Mouse (Mus musculus) CD4-positive, CD25-positive, alpha-beta regulatory T cell, adult 4 months (primary cell): ENCODE results near the gene Echdc2. TPM values are rescaled to one million over a fixed set of nuclear protein-coding genes. Genes with fewer than 3 reads are reported as not detected.
"Not testable (repeated sequence)": the region's sequence is repeated elsewhere in the genome, so short reads cannot be mapped to it uniquely, and the experiment has no call there.

Source experiments
- ATAC-seq: one replicate; pipeline ENCODE4 v1.8.0; 2017
- polyA plus RNA-seq, 2 experiments: library from polyadenylated mRNA; unstranded; fragments of 100-300 nt; shearing (Covaris generic); gene quantifications; one replicate each; pipeline ENCODE4 v1.2.1; 2017

Echdc2 gene
- polyA plus RNA-seq = 1 to 10 TPM; 1.5 to 2.6 TPM

DNA sequence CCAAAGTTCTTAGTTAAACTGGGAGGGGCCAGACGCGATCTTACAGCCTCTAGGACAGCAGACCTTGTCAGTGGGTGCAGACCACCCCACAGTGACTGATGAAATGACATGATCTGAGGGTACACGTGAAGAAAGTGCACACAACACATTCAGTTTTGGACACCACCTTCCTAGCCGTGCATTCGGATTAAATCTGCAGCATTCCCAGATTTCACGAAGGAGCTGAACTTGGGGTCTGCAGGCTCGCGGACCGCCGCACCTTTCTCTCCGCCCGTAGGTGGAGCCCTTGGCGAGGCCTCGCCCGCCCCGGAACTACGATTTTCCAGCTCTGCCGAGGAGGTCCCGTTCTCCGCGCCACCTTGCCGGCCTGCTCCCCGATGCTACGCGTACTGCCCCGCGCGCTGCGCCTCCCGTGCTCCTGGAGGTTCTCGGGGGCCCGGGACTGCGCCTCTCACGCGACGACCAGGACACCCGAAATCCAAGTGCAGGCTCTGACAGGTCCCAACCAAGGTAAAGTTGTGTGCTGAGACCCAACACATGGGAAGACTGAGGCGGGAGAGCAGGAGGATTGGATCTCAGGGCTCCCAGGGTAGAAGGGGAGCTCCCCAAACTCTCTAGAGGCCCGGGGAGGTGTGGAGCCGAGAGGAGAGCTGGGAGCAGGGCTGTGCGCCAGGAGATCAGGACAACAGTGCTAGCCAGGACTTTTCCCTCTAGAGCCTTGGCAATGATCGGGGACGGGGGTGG, at the start of gene Echdc2:
Echdc2 (plus strand) TSS at position 286 of the 744 bp plus-strand sequence.
- no peak for ATAC-seq

DNA sequence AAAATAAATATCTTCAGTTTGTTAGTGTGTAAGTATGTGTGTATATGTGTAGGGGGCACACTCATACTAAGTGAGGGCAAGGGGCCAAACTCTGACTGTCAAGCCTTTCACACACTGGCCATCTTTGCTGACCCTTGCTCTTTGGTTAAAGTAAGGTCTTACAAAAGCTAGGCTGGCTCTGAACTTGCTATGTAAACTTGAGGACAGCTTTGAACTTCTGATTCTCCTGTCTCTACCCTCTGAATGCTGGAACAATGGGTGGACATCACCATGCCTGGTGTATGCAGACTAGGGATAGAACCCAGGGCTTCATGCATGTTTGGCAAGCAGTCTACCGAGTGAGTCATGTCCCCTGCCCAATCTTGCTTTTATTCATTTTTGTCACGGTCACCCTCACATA, 48.8 kb upstream of the Echdc2 start:
- no peak for ATAC-seq

DNA sequence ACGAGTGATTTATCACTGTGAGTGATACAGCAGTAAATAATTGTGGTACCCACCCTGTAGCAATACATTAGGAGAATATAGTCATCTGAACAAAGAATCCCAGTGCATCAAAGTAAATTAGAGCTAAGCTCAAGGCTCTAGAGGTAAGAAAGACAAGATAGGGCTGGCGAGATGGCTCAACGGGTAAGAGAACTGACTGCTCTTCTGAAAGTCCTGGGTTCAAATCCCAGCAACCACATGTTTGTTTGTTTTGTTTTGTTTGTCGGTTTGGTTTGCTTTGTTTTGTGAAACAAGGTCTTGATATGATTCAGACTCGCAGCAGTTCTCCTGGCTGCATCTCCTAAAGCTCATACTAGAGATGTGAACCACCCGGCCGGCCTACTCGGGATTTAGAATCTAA, 47.7 kb upstream of the Echdc2 start:
- ATAC-seq = no peak

GRCm38 (mm10) chr4:108117924-108118876, 47.0 kb upstream of the Echdc2 start:
- peak; percentile 90 for ATAC-seq

- ATAC-seq = no peak
Measured at GRCm38 (mm10) chr4:108124104-108124503, 41.1 kb upstream of the Echdc2 start.

DNA sequence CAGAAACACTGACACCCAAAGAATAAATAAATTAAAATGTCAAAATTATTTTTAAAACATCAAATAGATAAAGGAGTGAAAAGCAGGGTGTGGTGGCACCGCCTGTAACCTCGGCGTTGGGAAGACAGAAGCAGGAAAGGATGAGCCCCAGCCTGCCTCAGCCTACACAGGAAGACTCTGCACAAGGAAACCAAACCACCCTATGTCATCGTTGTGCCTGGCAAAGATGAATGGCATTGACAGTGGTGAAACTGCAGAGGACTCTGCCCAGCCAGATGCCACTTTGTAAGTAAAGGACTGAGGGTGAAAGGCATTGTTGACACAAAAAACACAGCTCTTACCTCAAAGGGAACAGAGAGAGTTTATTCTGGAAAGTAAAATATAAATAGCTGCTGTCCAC, 39.0 kb upstream of the Echdc2 start:
- no peak for ATAC-seq

- no peak for ATAC-seq
Measured at GRCm38 (mm10) chr4:108127516-108127915, 37.7 kb upstream of the Echdc2 start.

DNA sequence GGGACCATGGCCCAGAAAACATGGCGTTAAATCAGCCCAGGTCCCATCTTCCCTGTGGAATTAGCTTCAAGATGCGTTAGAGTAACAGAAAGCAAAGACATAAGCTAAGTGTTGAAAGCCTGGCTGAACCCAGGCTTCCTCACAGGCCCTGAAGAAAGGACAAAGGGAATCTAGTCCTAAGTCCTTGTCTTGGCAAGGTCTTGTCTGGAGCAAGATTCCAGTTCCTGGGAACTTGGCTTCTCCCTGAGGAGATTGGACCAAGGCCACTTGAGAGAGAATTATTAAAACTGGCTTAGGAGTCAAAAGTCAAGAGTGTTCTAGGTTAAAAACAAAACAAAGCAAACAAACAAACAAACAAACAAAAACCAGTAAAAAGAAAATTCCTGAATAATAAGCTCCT, 36.9 kb upstream of the Echdc2 start:
- ATAC-seq = no peak

DNA sequence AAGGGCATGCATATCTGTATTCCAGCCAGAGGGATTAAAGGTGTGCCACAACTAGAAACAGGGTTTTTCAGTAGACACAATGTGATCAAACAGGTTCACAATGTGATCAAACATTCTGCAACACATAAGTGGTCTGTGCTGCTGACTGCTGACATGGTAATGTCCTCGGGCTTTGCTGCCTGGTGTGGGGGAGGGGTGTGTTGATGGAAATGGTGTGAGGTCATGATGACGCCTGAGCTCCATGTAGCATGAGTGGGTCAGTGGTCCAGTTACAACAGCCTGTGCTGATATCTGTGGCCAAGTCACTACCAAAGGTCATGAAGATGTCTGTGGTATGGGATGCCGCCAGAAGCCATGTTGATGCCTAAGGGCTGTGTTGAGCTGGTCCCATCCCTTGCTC, 34.8 kb upstream of the Echdc2 start:
- ATAC-seq = no peak

DNA sequence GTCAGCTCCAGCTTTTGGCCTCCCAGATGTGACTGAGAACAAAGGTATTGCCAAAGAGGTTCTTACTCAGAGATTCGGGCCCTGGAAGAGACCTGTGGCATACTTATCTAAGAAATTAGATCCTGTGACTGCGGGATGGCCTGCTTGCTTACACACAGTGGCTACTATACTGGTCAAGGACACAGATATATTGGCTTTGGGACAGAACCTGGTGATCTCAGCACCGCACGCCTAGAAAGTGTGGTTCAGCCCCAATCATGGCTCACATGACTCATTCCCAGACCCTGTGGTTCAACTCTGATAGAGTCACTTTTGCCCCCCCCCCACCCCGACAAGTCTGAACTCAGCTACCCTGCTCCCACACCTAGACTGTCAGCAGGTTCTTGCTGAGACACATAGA, 28.3 kb upstream of the Echdc2 start:
- no peak for ATAC-seq

GRCm38 (mm10) chr4:108143178-108143577, 22.1 kb upstream of the Echdc2 start:
- not testable (repeated sequence) for ATAC-seq

- ATAC-seq = no peak
Measured at GRCm38 (mm10) chr4:108143778-108144177, 21.5 kb upstream of the Echdc2 start.

DNA sequence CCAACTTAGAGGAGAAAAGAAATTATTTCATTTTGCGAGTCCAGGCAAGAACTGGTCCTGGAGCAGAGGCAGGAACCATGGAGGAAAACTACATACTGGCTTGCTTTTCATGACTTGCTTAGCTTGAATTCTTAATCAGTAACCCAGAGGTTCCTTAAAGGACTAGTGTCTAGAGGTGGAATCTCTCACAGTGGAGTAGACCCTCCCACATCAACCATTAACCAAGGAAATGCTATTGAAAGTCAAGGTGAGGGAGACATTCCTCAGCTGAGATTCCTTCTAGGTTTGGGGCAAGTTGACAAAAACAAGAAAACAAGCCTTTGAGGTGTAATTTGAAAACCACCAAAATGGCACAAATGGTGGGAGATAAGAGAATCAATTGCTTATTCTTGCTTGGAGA, 20.4 kb upstream of the Echdc2 start, which contains the start of gene Scp2:
Scp2 (minus strand) TSS at position 119 of the 400 bp plus-strand sequence.
- no peak for ATAC-seq

GRCm38 (mm10) chr4:108145554-108145953, 19.7 kb upstream of the Echdc2 start:
- not testable (repeated sequence) for ATAC-seq

DNA sequence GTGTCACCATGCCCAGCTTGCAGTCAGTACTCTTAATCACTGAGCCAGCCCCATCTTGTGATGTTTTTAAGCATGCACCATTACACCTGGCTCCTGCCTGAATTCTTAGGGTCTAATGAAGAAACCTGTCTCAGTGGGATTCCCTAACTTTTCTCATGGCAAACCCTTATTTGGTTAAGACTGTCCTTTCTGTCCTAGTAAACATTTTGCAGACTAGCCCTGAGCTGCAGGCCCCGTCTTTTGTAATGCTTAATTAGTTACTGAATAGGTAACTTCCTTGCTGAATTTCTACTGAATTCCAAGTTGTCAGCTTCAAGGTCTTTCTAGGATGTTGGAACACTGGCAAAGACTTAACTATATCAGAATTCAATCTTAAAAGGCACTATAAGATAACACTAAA, 10.1 kb upstream of the Echdc2 start:
- ATAC-seq = not testable (repeated sequence)

- ATAC-seq = no peak
Measured at GRCm38 (mm10) chr4:108161936-108162335, 3.3 kb upstream of the Echdc2 start.

- ATAC-seq = no peak
Measured at GRCm38 (mm10) chr4:108163291-108163690, 1.9 kb upstream of the Echdc2 start.

DNA sequence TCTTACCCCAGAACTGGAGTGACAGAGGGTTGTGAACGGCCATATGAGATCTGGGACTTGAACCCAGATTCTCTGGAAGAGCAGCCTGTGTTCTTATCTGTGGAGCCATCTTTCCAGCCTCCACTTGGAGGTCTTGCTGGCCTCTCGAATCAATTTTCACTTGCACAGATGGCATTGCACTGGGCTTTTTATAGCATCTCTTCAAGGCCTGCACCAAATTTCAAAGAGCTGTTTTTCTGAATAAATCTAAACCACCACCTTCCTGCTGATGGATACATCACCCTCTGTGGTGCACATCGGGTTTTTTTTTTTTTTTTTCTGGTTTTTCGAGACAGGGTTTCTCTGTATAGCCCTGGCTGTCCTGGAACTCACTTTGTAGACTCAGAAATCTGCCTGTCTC, 1.6 kb downstream of the Echdc2 start:
- no peak for ATAC-seq

- ATAC-seq = no peak
Measured at GRCm38 (mm10) chr4:108168056-108168455, 2.8 kb downstream of the Echdc2 start.

DNA sequence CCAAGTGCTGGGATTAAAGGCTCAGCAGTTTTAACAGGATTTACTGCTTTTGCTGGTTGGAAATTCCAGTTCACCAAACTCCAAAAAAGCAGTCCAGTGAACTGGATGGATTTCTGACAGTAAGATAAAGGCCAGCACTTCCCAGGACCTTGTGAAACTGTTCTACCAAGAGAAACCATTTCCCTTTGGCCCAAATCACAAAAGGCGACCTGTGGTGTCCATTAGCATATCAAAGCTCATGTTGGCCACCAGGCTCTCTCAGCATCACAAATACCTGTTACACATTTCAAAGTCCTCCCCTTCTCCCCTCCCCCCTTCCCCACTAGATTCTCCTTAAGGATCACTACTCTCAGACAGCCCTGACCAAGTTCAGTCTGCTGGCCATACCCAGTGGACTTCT, 17.0 kb downstream of the Echdc2 start:
- ATAC-seq = no peak

DNA sequence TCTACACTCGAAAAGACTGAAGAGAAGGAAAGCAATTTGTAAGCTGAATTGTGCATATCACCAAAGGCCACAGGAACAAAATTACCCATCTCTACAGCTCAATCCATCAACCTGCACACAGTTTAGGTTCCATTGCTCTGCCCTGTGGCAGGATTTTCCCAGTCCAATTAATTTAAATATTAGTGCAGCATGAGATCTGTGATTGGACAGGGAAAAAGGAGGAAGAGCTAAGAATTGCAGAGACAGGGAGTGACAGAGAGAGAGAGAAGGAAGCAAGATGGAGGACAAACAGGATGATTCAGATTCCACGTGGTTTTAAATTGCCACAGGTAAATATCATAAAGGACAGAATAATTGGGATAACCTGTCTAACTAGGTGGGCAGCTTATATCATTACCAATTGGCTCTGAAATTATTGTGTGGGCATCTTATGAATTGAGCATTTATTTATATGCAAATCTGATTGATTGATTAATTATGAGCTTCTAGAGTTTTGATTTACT, 27.6 kb downstream of the Echdc2 start:
- no peak for ATAC-seq

DNA sequence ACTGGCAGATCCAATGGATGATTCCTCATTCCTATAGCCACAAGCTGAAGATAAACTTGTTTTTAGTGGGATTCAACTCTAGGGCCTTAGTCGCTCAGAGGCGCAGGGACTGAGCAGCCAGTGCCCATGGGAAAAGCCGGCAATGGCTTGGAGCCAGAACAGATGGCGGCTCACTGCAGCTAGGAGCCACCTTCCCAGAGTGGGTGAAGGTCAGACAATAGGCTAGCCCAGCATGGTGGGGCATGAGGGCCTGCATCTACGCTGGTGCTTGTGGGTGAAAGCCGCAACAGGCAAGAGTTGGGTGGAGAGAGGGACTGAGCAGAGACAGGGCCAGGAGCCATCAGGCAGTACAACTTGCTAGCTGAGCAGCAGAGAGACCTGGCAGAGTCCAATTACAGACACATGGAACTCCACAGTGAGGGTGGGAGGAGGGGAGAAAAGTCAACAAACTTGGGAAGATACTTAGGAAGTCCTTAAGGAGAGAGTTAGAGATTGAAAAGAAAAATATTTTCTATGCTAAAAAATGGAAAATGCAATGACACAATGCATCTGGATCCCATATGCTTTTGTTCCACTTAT, 31.1 kb downstream of the Echdc2 start:
- ATAC-seq = no peak

GRCm38 (mm10) chr4:108199236-108199635, 34.0 kb downstream of the Echdc2 start:
- no peak for ATAC-seq
